In the genomic region with DNA sequence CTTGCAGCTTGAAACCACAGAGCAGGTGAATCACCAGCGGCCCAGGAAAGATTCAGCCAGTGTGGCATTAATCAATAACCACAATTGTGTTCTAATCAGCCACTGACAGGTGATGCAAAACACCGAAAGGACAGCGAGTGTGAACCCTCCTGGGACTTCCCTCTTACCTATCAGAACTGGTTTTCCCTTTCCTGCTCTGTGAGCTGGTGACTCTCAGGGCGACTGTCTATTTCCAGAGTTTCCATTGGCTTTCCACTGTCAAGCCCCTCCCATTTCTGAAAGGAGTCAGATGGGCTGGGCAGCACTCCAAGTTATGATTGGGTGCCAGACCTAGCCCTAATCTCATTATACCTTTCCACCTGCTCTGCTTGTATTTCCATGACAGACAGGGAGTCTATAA, we compare ENCODE assay signal across 11 mouse cellular contexts. TPM values are rescaled to one million over a fixed set of nuclear protein-coding genes. Genes with fewer than 3 reads are reported as not detected.
DNase-seq lines count a peak whose midpoint lies in the region; ATAC-seq and TF ChIP-seq lines count a peak whose summit lies in the region.
"Had no signal": no experiment of that assay in that cellular context is flagged by ENCODE, and none has a peak within 500 bp of the region (broad histone marks: within the 10 kb centered on the region; RNA-seq: fewer than 3 reads in every experiment).

No protein-coding gene starts in this region.

- TF ChIP-seq CTCF in liver, postnatal 0 days (IDR thresholded peaks at IDR 0.05; ENCODE audit: low read depth), result no peak
- TF ChIP-seq CTCF in cerebellum, adult 2 months (IDR thresholded peaks at IDR 0.05; ENCODE audit: borderline replicate concordance, insufficient read depth, low read depth, low read length), result no peak

- H3K9me3 ChIP-seq in liver, postnatal 0 days (ENCODE audit: low read length), result no peaks in the 10 kb centered on the region
- H3K9me3 ChIP-seq in liver, embryonic 11.5 days (ENCODE audit: control insufficient read depth, low read length), result no peaks in the 10 kb centered on the region
- H3K9me3 ChIP-seq: heart, embryonic 15.5 days had no signal

- no peak overlapping the region for H3K4me3 ChIP-seq in liver, postnatal 0 days (ENCODE audit: low read depth, low read length)
- H3K4me3 ChIP-seq in liver, embryonic 11.5 days (ENCODE audit: low read depth, low read length), result no peak overlapping the region
- H3K4me3 ChIP-seq in cerebellum, adult 2 months (replicated peaks; ENCODE audit: insufficient read depth, low read depth, low read length), result peak overlapping the region; percentile 28
- H3K4me3 ChIP-seq: heart, embryonic 15.5 days had no signal

- peaks cover 36% of the 10 kb centered on the region for H3K4me1 ChIP-seq in liver, postnatal 0 days (ENCODE audit: insufficient read depth)
- H3K4me1 ChIP-seq in liver, embryonic 11.5 days (replicated peaks; ENCODE audit: control insufficient read depth, insufficient read depth, low read length), result no peaks in the 10 kb centered on the region; the same call in 1 of the 2 replicates
- peaks cover 37% of the 10 kb centered on the region; the same call in 1 of the 2 replicates for H3K4me1 ChIP-seq in cerebellum, adult 2 months (ENCODE audit: control insufficient read depth, insufficient read depth, low read length)

- peak; percentile 15; the same call in 1 of the 2 replicates for TF ChIP-seq POLR2A in cerebellum, adult 2 months (IDR thresholded peaks at IDR 0.05; ENCODE audit: borderline replicate concordance, insufficient read depth, low read length)

- H3K27ac ChIP-seq in liver, postnatal 0 days (ENCODE audit: low read depth), result peak overlapping the region; percentile 81
- H3K27ac ChIP-seq in liver, embryonic 11.5 days (ENCODE audit: low read depth, low read length), result no peak overlapping the region
- H3K27ac ChIP-seq in cerebellum, adult 2 months (ENCODE audit: insufficient read depth, low read length), result peak overlapping the region; percentile 72
- H3K27ac ChIP-seq: heart, embryonic 15.5 days had no signal

- peak; percentile 58 for DNase-seq in liver, postnatal 0 days
- no peak for DNase-seq in liver, embryonic 11.5 days (ENCODE audit: low spot score)
- peak; percentile 18 for DNase-seq in adrenal gland, adult 8-10 months
- DNase-seq in cerebellum, adult 2 months, result peak; percentile 86 to 92
- DNase-seq in lung, postnatal 14 days, result peak; percentile 24
- no peak for DNase-seq in c-Kit-positive CD71-positive TER-119-positive erythroid progenitor cells, embryonic 14.5 days (ENCODE audit: low spot score)
- no peak for DNase-seq in heart, adult 18-20 months
- no peak for DNase-seq in left cerebral cortex, adult 9 months (ENCODE audit: low spot score in 2 of 2)

- WGBS in liver, postnatal 0 days (ENCODE audit: insufficient replicate concordance), result 42% methylated on average over 4 of the region's 4 CpGs
- 44% methylated on average over 4 of the region's 4 CpGs for WGBS in liver, embryonic 11.5 days
- 7% methylated on average over 4 of the region's 4 CpGs for WGBS in cerebellum, adult 2 months

- H3K36me3 ChIP-seq in liver, postnatal 0 days (replicated peaks; ENCODE audit: insufficient read depth, low read length), result no peaks in the 10 kb centered on the region
- no peaks in the 10 kb centered on the region for H3K36me3 ChIP-seq in liver, embryonic 11.5 days (ENCODE audit: control insufficient read depth, insufficient read depth, low read length)
- H3K36me3 ChIP-seq: heart, embryonic 15.5 days had no signal

- peak overlapping the region; percentile 45; the same call in 1 of the 2 replicates for H3K4me2 ChIP-seq in liver, postnatal 0 days (ENCODE audit: low read depth, low read length)
- no peak overlapping the region for H3K4me2 ChIP-seq in liver, embryonic 11.5 days
- H3K4me2 ChIP-seq: heart, embryonic 15.5 days had no signal

- H3K27me3 ChIP-seq in liver, postnatal 0 days (ENCODE audit: insufficient read depth, low read length), result peaks cover 2% of the 10 kb centered on the region; the same call in 1 of the 2 replicates
- no peaks in the 10 kb centered on the region; the same call in 1 of the 2 replicates for H3K27me3 ChIP-seq in liver, embryonic 11.5 days (replicated peaks; ENCODE audit: control insufficient read depth, insufficient read depth, low read length)
- no peaks in the 10 kb centered on the region for H3K27me3 ChIP-seq in cerebellum, adult 2 months (ENCODE audit: control insufficient read depth, insufficient read depth, low read length)

- peak; percentile 82 for ATAC-seq in liver, postnatal 0 days
- no peak for ATAC-seq in liver, embryonic 11.5 days (replicated peaks; ENCODE audit: low FRiP score)

- TF ChIP-seq EP300 in liver, postnatal 0 days (IDR thresholded peaks at IDR 0.05; ENCODE audit: low read depth), result no peak

- peak overlapping the region; percentile 27; the same call in 1 of the 2 replicates for H3K9ac ChIP-seq in liver, postnatal 0 days (replicated peaks)
- no peak overlapping the region for H3K9ac ChIP-seq in liver, embryonic 11.5 days (ENCODE audit: low read depth, low read length)
- H3K9ac ChIP-seq: heart, embryonic 15.5 days had no signal

RNA-seq across cellular contexts. Expression of a gene that starts 4.6 kb away (rescaled TPM):
- 2.4 and 5.0 TPM in 2 replicates for polyA plus RNA-seq in liver, postnatal 0 days (2015; fragmentation: Nextera tagmentation; extraction: Ambion mirVana)
- 4.7 and 5.5 TPM in 2 replicates for polyA plus RNA-seq in liver, embryonic 11.5 days (2014; fragmentation: Nextera tagmentation; extraction: Ambion mirVana)
- total RNA-seq in adrenal gland, adult 8-10 months (2022), result 10 to 100 TPM; 16.5 to 19.3 (median 18.1) TPM
- 64.6 and 67.0 TPM in 2 replicates for polyA plus RNA-seq in cerebellum, adult 2 months (2012; rRNA removed)
- 1 to 10 TPM; 4.0 to 4.3 TPM for total RNA-seq in heart, adult 18-20 months (2021)

RNA-seq across cellular contexts. Expression of a gene that starts 7.5 kb away (rescaled TPM):
- polyA plus RNA-seq in liver, postnatal 0 days (2015; fragmentation: Nextera tagmentation; extraction: Ambion mirVana), result not detected in 2 replicates
- not detected in 2 replicates for polyA plus RNA-seq in liver, embryonic 11.5 days (2014; fragmentation: Nextera tagmentation; extraction: Ambion mirVana)
- total RNA-seq in adrenal gland, adult 8-10 months (2022), result not detected
- polyA plus RNA-seq in cerebellum, adult 2 months (2012; rRNA removed), result 0.28 and 0.41 TPM in 2 replicates
- total RNA-seq in heart, adult 18-20 months (2021), result not detected
- total RNA-seq: common myeloid progenitor, adult 5-6 weeks; layer of hippocampus, postnatal 10 days had no signal
- polyA plus RNA-seq: heart, embryonic 15.5 days had no signal

RNA-seq across cellular contexts. Expression of a gene that starts 39.8 kb away (rescaled TPM):
- polyA plus RNA-seq in liver, postnatal 0 days (2015; fragmentation: Nextera tagmentation; extraction: Ambion mirVana), result 62.5 and 65.1 TPM in 2 replicates
- polyA plus RNA-seq in liver, embryonic 11.5 days (2014; fragmentation: Nextera tagmentation; extraction: Ambion mirVana), result 161 and 179 TPM in 2 replicates
- total RNA-seq in adrenal gland, adult 8-10 months (2022), result 10 to 100 TPM; 41.7 to 58.6 (median 52.8) TPM
- polyA plus RNA-seq in cerebellum, adult 2 months (2012; rRNA removed), result 44.5 and 47.0 TPM in 2 replicates
- total RNA-seq in heart, adult 18-20 months (2021), result 10 to 100 TPM; 31.9 to 32.3 TPM

RNA-seq across cellular contexts. Expression of a gene that starts 59.7 kb away (rescaled TPM):
- not detected in 2 replicates for polyA plus RNA-seq in liver, postnatal 0 days (2015; fragmentation: Nextera tagmentation; extraction: Ambion mirVana)
- not detected in 2 replicates for polyA plus RNA-seq in liver, embryonic 11.5 days (2014; fragmentation: Nextera tagmentation; extraction: Ambion mirVana)
- total RNA-seq in adrenal gland, adult 8-10 months (2022), result under 1 TPM in 2 of 4 experiments, not detected in 2; 0.27 to 0.34 TPM
- polyA plus RNA-seq in cerebellum, adult 2 months (2012; rRNA removed), result 0.36 TPM in 1 of 2 replicates, not detected in the other
- not detected for total RNA-seq in heart, adult 18-20 months (2021)
- total RNA-seq: common myeloid progenitor, adult 5-6 weeks; layer of hippocampus, postnatal 10 days had no signal
- polyA plus RNA-seq: heart, embryonic 15.5 days had no signal

Comparison
In these comparisons a context has a peak if more than half of its experiments do, and no peak if none do; other contexts are left out.
1. DNase-seq: peak in liver, postnatal 0 days (single experiment), adrenal gland, adult 8-10 months (single experiment), cerebellum, adult 2 months (2 of 2) and lung, postnatal 14 days (single experiment); none in liver, embryonic 11.5 days (single experiment), c-Kit-positive CD71-positive TER-119-positive erythroid progenitor cells, embryonic 14.5 days (single experiment), heart, adult 18-20 months (0 of 2) and left cerebral cortex, adult 9 months (0 of 2).
2. RNA of a gene that starts 4.6 kb away (polyA plus RNA-seq): 64.6 to 67.0 TPM in cerebellum, adult 2 months; 4.7 to 5.5 TPM in liver, embryonic 11.5 days and 2.4 to 5.0 TPM in liver, postnatal 0 days; every median in the first group is over 10 times any median in the second.